Mouse (Mus musculus): ENCODE results near the gene Gm3755.
"Not testable (repeated sequence)": the region's sequence is repeated elsewhere in the genome, so short reads cannot be mapped to it uniquely, and the experiment has no call there.

DNA sequence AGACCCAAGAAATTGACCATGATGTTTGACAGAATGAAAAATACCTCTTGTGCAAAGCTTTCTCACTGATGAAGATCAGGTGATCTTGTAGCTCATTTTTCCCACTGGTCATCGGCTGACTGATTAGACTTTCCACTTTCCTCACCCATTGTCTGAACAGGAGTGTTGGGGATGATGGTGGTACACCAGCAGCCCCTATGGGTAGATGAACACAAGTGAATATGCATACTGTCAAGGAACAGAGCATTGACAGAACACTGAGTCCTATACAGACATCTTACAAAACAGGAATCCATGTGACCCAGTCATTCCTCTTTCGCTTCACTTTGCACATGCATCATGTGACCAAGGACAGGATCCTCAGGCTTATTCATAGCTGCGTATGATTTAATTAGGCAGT, 32.9 kb upstream of the Gm3755 start, which contains the start of gene Gm3752:
- TF ChIP-seq CTCF (IDR thresholded peaks at IDR 0.05; ENCODE audit: control insufficient read depth, insufficient read depth, low read length); POLR2A (IDR thresholded peaks at IDR 0.05; ENCODE audit: borderline replicate concordance, control insufficient read depth, low read depth, low read length): not testable (repeated sequence)

All from bone marrow, adult 2 months (tissue).